Mouse (Mus musculus): ENCODE measurements at regions not wholly inside any gene's neighbourhood (a gene's known extent, or its start where the extent isn't known, plus 50 kb on each side); places are given as distances from the start of the nearest gene placed in this dataset.
A peak's percentile ranks its signal among the peaks of the same experiment; 100 is the strongest.

DNA sequence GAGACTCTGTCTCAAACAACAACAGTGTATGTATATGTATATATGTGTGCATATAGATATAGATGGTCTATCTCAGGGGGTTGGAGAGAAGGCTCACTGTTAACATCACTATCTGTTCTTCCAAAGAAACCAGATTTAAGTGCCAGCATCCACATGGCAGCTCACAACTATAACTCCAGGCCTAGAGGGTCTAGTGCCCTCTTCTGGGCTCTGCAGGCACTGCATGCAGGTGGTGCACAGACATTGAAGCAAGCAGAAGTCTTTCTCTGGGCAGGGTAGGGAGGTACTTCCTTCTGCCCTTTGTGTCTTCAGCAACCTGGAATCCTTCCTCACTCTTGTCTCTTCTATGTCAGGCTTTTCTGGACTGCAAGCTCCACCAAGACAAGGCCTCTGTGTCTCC is 50.1 kb upstream of the Gm11733 start:
- Histone ChIP-seq H3K4me1 (ENCODE audit: control insufficient read depth, insufficient read depth, low read length) (peaks cover 47% of the 10 kb centered on the region), H3K9me3 (ENCODE audit: control insufficient read depth, low read length) (no peaks in the 10 kb centered on the region), H3K4me2 (ENCODE audit: low read length) (no peak overlapping the region), H3K27me3 (ENCODE audit: control insufficient read depth, insufficient read depth, low read length) (no peaks in the 10 kb centered on the region), H3K36me3 (ENCODE audit: control insufficient read depth, insufficient read depth, low read length) (no peaks in the 10 kb centered on the region), H3K27ac (replicated peaks; ENCODE audit: low read depth, low read length) (no peak overlapping the region), H3K4me3 (replicated peaks; ENCODE audit: low read depth, low read length) (no peak overlapping the region), H3K9ac (replicated peaks; ENCODE audit: low read length) (no peak overlapping the region)
- ATAC-seq (ENCODE audit: low FRiP score, low TSS enrichment) (no peak), DNase-seq (peak; percentile 31)

Data from midbrain, embryonic 14.5 days (tissue).